Mouse (Mus musculus) liver, adult 2 months (tissue): Measurements from ENCODE around the gene Herpud2. TPM values are rescaled to one million over a fixed set of nuclear protein-coding genes. Genes with fewer than 3 reads are reported as not detected.
"Not testable (repeated sequence)": the region's sequence is repeated elsewhere in the genome, so short reads cannot be mapped to it uniquely, and the experiment has no call there.

ENCODE experiments used
- DNase-seq: peaks from one replicate; pipeline ENCODE4 v3.0.0-alpha.2; 2011; ENCODE audit warnings: low read depth, low spot score; ENCODE audit errors: extremely low read depth
- H3K27ac ChIP-seq: fragments of 200-500 bp; replicated peaks from 2 replicates; pipeline ENCODE4 v1.5.1; 2012; ENCODE audit warnings: low read depth, mild to moderate bottlenecking, control low read depth, inconsistent platforms, low read length; ENCODE audit not compliant: insufficient read depth
- H3K27me3 ChIP-seq: fragments of 200-500 bp; 2 replicates; pipeline ENCODE4 v1.6.1; 2012; ENCODE audit warnings: mild to moderate bottlenecking, moderate library complexity, low read length, inconsistent platforms; ENCODE audit not compliant: control insufficient read depth, insufficient read depth
- H3K36me3 ChIP-seq: fragments of 200-500 bp; 2 replicates; pipeline ENCODE4 v1.6.1; 2012; ENCODE audit warnings: low read length, inconsistent platforms; ENCODE audit not compliant: control insufficient read depth, insufficient read depth
- H3K4me1 ChIP-seq: fragments of 200-500 bp; 2 replicates; pipeline ENCODE4 v1.6.1; 2011; ENCODE audit warnings: low read length; ENCODE audit not compliant: control insufficient read depth, insufficient read depth
- H3K4me3 ChIP-seq: fragments of 200-500 bp; 2 replicates; pipeline ENCODE4 v1.5.1; 2011; ENCODE audit warnings: low read depth, mild to moderate bottlenecking, control low read depth, low read length, moderate library complexity; ENCODE audit not compliant: insufficient read depth
- H3K79me2 ChIP-seq: fragments of 200-500 bp; 2 replicates; pipeline ENCODE4 v1.6.1; 2012; ENCODE audit warnings: inconsistent platforms, mild to moderate bottlenecking, low read length, moderate library complexity; ENCODE audit not compliant: control insufficient read depth, insufficient read depth
- H3K9ac ChIP-seq: fragments of 200-500 bp; 2 replicates; pipeline ENCODE4 v1.6.1; 2012; ENCODE audit warnings: low read depth, mild to moderate bottlenecking, control low read depth, inconsistent platforms, low read length
- CTCF ChIP-seq: fragments of 200-500 bp; IDR thresholded peaks from 2 replicates; pipeline ENCODE4 v1.5.1; 2011; ENCODE audit warnings: low read depth, low read length, control low read depth
- POLR2A ChIP-seq: fragments of 200-500 bp; IDR thresholded peaks from 2 replicates; pipeline ENCODE4 v1.6.1; 2011; ENCODE audit warnings: low read length, control low read depth; ENCODE audit not compliant: insufficient read depth; ENCODE audit errors: extremely low read depth
- WGBS: fragments of 180-500 bp; shearing (Covaris S2); methylation state at CpG from one replicate; pipeline ENCODE4 v1.1.7; 2018; 5-methylcytosine and 5-hydroxymethylcytosine counted together
- polyA plus RNA-seq: library from polyadenylated mRNA; depleted of rRNA; stranded (reverse); fragments of >200 nt; gene quantifications from 2 replicates; pipeline ENCODE4 v1.2.3, GENCODE M21; 2012
- total RNA-seq: library from RNA; depleted of rRNA; stranded (reverse); fragments of >200 nt; gene quantifications from 2 replicates; pipeline ENCODE4 v1.2.3, GENCODE M21; 2014

The Herpud2 gene
- total and polyA plus RNA-seq, 2 experiments: 11.5 to 17.6 TPM

- Histone ChIP-seq H3K27ac (no peak overlapping the region), H3K4me3 (no peak overlapping the region), H3K4me1 (no peaks in the 10 kb centered on the region), H3K36me3 (peaks cover 11% of the 10 kb centered on the region; the same call in 1 of the 2 replicates), H3K9ac (no peak overlapping the region), H3K79me2 (no peaks in the 10 kb centered on the region; the same call in 1 of the 2 replicates), H3K27me3 (no peaks in the 10 kb centered on the region)
- TF ChIP-seq CTCF (no peak), POLR2A (no peak)
- no peak for DNase-seq
Measured at GRCm38 (mm10) chr9:25132253-25132652, 19.4 kb downstream of the Herpud2 start.

- no peak for DNase-seq
- Histone ChIP-seq H3K27me3 (no peaks in the 10 kb centered on the region), H3K79me2 (peaks cover 8% of the 10 kb centered on the region), H3K4me1 (no peaks in the 10 kb centered on the region), H3K4me3 (no peak overlapping the region), H3K36me3 (peaks cover 27% of the 10 kb centered on the region), H3K27ac (no peak overlapping the region), H3K9ac (no peak overlapping the region)
- WGBS: 77% methylated on average over 2 of the region's 2 CpGs
- TF ChIP-seq CTCF: no peak
- TF ChIP-seq POLR2A: no peak
Measured at GRCm38 (mm10) chr9:25124048-25124447, 27.6 kb downstream of the Herpud2 start.

- not testable (repeated sequence) for H3K4me1 ChIP-seq, H3K9ac ChIP-seq, H3K79me2 ChIP-seq, DNase-seq, H3K4me3 ChIP-seq, H3K27ac ChIP-seq, H3K27me3 ChIP-seq
- 97% methylated on average over 1 of the region's 1 CpGs for WGBS
- peaks cover 30% of the 10 kb centered on the region for H3K36me3 ChIP-seq
Measured at GRCm38 (mm10) chr9:25123590-25123989, 28.0 kb downstream of the Herpud2 start.

DNA sequence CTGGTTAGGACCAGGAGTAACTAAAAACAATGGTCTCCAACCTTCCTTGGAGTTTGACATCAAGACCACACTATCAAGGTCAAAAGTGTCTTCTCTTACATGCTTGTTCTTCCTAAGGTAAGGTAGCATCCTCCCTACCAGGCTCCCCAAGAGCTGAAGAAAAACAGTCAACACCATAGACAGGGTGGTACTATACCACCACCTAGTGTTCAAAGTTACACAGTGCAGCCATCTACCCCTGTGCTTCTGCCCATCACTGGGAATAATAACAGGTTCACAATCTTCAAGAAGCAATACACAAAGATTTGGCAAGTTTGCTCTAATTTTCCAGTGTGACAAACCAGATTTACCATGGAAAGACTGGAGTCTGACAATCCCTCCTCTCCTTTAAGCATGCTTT is 47.0 kb downstream of the Herpud2 start:
- no peak overlapping the region for H3K27ac ChIP-seq
- peak; percentile 25 for DNase-seq
- H3K79me2 ChIP-seq: no peaks in the 10 kb centered on the region

DNA sequence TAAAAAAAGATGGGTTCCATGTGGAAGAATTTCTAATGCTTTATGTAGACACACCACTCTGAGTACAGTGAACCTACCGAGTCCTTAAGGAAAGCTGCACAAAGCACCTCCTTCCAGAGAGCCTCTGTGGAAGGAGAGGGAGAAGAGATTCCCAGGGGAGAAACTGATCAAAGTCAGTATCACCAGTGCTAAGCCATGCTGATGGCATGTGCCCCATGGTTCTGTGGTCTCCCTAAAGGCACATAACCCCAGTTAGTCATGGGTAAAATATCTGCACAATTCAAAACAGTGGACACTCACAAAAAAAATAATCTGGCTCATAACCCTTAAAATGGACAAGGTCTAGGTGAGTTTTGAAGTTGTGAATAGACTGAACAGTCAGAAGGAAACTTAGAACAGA is 48.7 kb downstream of the Herpud2 start:
- Histone ChIP-seq H3K79me2 (no peaks in the 10 kb centered on the region), H3K27ac (no peak overlapping the region), H3K9ac (no peak overlapping the region), H3K4me3 (no peak overlapping the region), H3K4me1 (no peaks in the 10 kb centered on the region), H3K27me3 (no peaks in the 10 kb centered on the region), H3K36me3 (peaks cover 34% of the 10 kb centered on the region)
- WGBS: 100% methylated on average over 1 of the region's 1 CpGs
- no peak for DNase-seq
- TF ChIP-seq CTCF (no peak), POLR2A (no peak)

More for the DNA sequence above, 47.0 kb downstream of the Herpud2 start:
- peaks cover 43% of the 10 kb centered on the region for H3K36me3 ChIP-seq
- no peak; the same call in 1 of the 2 replicates for TF ChIP-seq CTCF
- no peak for TF ChIP-seq POLR2A
- no peaks in the 10 kb centered on the region for H3K4me1 ChIP-seq
- H3K9ac ChIP-seq: no peak overlapping the region
- no peak overlapping the region for H3K4me3 ChIP-seq
- H3K27me3 ChIP-seq: no peaks in the 10 kb centered on the region

DNA sequence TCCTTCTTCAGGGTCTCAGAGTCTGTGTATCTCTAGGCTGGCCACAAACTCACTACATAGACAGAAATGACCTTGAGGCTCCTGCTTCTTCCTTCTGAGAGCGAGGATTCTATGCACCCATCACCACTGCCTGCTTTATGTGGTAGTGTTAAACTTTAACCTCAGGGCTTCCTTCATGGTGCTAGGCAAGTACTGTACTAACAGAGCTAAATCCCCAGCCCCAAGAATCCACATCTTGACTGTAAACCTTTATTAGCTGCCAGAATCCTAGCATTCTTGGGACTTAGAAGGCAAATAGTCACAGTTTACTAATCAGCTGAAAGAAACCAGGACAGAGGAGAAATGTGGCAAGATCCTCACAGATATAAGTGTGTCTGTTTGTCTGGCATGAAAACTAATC is 60.8 kb downstream of the Herpud2 start:
- no peaks in the 10 kb centered on the region for H3K4me1 ChIP-seq
- WGBS: 43% methylated on average over 1 of the region's 1 CpGs
- TF ChIP-seq POLR2A (no peak), CTCF (no peak)

More for the DNA sequence above, 60.8 kb downstream of the Herpud2 start:
- Histone ChIP-seq H3K4me3 (no peak overlapping the region), H3K36me3 (no peaks in the 10 kb centered on the region), H3K27ac (no peak overlapping the region), H3K27me3 (no peaks in the 10 kb centered on the region), H3K79me2 (no peaks in the 10 kb centered on the region), H3K9ac (no peak overlapping the region)
- DNase-seq: no peak
